Mouse (Mus musculus): ENCODE data around the gene Syt9.
"Not testable (repeated sequence)": the region's sequence is repeated elsewhere in the genome, so short reads cannot be mapped to it uniquely, and the experiment has no call there.

The Syt9 gene

GRCm38 (mm10) chr7:107461699-107462440 is 91.3 kb downstream of the Syt9 start:
- no peak for DNase-seq (ENCODE audit: low spot score)

- DNase-seq (ENCODE audit: low spot score), result no peak
Observed at GRCm38 (mm10) chr7:107462962-107463361, 92.4 kb downstream of the Syt9 start.

GRCm38 (mm10) chr7:107465081-107465480 is 94.6 kb downstream of the Syt9 start:
- DNase-seq (ENCODE audit: low spot score), result no peak

GRCm38 (mm10) chr7:107478979-107479965 is 108.7 kb downstream of the Syt9 start:
- DNase-seq (ENCODE audit: low spot score), result no peak

GRCm38 (mm10) chr7:107485709-107486108 is 115.2 kb downstream of the Syt9 start:
- DNase-seq (ENCODE audit: low spot score), result not testable (repeated sequence)

GRCm38 (mm10) chr7:107495428-107495827 is 124.9 kb downstream of the Syt9 start:
- no peak for DNase-seq (ENCODE audit: low spot score)

GRCm38 (mm10) chr7:107496923-107497322 is 126.4 kb downstream of the Syt9 start:
- DNase-seq (ENCODE audit: low spot score), result no peak

GRCm38 (mm10) chr7:107500641-107501040 is 130.1 kb downstream of the Syt9 start:
- DNase-seq (ENCODE audit: low spot score), result no peak

- no peak for DNase-seq (ENCODE audit: low spot score)
Observed at GRCm38 (mm10) chr7:107504761-107505712, 134.5 kb downstream of the Syt9 start.

GRCm38 (mm10) chr7:107507920-107508319 is 137.4 kb downstream of the Syt9 start:
- no peak for DNase-seq (ENCODE audit: low spot score)

GRCm38 (mm10) chr7:107509740-107510139 is 139.2 kb downstream of the Syt9 start:
- DNase-seq (ENCODE audit: low spot score), result no peak

- no peak for DNase-seq (ENCODE audit: low spot score)
Observed at GRCm38 (mm10) chr7:107516704-107517410, 146.3 kb downstream of the Syt9 start.

- no peak for DNase-seq (ENCODE audit: low spot score)
Observed at GRCm38 (mm10) chr7:107519256-107520025, 148.9 kb downstream of the Syt9 start.

- no peak for DNase-seq (ENCODE audit: low spot score)
Observed at GRCm38 (mm10) chr7:107521411-107521810, 150.9 kb downstream of the Syt9 start.

GRCm38 (mm10) chr7:107526299-107526698 is 155.8 kb downstream of the Syt9 start:
- no peak for DNase-seq (ENCODE audit: low spot score)

GRCm38 (mm10) chr7:107528169-107528772 is 157.7 kb downstream of the Syt9 start:
- no peak for DNase-seq (ENCODE audit: low spot score)

- no peak for DNase-seq (ENCODE audit: low spot score)
Observed at GRCm38 (mm10) chr7:107529364-107529763, 158.8 kb downstream of the Syt9 start.

- DNase-seq (ENCODE audit: low spot score), result no peak
Observed at GRCm38 (mm10) chr7:107535311-107535710, 164.8 kb downstream of the Syt9 start.

- DNase-seq (ENCODE audit: low spot score), result no peak
Observed at GRCm38 (mm10) chr7:107536516-107536915, 166.0 kb downstream of the Syt9 start.

GRCm38 (mm10) chr7:107540034-107540433 is 169.5 kb downstream of the Syt9 start:
- no peak for DNase-seq (ENCODE audit: low spot score)
